Mouse (Mus musculus): ENCODE results near the gene Rad9b. TPM values are rescaled to one million over a fixed set of nuclear protein-coding genes. Genes with fewer than 3 reads are reported as not detected.

Rad9b gene
- total RNA-seq, 2 experiments from 2014 or later = 1.1 to 1.4 TPM

DNA sequence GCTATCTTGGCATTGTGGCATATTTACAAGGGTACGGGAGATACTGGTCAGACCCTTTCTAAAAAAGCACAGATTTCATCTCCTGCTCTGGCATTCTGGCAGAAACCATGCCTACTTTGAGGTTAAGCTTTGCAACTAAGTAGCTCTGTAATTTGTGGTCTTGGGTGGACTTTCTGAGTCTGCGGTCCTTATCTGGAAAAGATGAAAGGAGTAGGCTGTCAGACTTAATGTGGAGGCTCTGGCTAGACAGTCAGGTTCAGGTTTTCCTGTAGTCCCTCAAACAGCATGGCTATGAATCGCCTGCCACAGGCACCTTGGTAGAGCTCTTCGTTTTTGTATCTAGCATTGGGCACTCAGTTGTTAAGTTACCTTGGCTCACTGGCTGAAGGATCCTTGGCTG, 67.0 kb downstream of the Rad9b start:
- no peak for DNase-seq
- intact Hi-C loops (cut with DNase I) = loop anchor here (5.0 kb wide), 1 partner anchor 105 kb away; the partner anchor contains the start of gene Arpc3

DNA sequence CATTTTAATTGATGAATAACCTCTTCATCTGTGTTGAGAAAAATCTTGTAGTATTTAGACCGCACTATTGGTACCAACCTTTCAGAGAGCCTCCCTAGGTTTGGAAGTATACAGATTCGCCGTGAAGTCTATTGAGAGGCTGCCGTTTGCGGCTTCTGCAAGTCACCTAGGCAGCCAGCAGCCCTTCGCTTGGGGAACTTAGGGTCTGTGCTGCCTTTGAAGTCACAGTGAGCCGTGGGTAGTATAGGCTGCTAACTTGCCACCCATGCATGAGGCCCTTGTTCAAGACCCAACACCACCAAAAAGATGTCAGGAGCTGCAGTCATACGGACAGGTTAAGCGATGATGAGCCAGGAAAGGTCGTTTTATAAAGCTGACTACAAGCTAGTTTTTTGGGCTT, 67.8 kb downstream of the Rad9b start:
- DNase-seq = no peak
- intact Hi-C loops (cut with DNase I) = loop anchor here (5.0 kb wide), 1 partner anchor 106 kb away; the partner anchor contains the start of gene Arpc3

DNA sequence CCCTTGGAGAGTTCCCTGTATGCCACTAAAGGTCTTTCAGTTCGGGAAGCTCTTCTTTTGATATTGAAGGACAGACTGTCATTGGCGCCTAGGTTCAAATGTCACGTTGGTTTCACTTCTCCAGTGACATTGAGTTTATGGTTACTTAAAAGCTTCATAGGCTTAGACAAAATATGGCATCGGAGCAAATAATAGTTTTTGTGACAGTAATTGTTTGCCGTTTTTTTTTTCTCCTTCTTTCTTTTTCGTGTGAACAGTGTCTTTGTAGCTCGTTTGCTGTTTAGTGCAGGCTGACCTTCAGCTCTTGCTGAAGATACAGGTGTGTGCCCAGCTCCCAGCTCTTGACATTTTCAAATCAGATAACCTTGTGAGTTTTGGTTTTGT, 68.3 kb downstream of the Rad9b start:
- intact Hi-C loops (cut with DNase I) = loop anchor here (2.0 to 5.0 kb wide), 2 partner anchors 29 to 107 kb away; partner anchors contain the start of gene Arpc3
- no peak for DNase-seq

DNA sequence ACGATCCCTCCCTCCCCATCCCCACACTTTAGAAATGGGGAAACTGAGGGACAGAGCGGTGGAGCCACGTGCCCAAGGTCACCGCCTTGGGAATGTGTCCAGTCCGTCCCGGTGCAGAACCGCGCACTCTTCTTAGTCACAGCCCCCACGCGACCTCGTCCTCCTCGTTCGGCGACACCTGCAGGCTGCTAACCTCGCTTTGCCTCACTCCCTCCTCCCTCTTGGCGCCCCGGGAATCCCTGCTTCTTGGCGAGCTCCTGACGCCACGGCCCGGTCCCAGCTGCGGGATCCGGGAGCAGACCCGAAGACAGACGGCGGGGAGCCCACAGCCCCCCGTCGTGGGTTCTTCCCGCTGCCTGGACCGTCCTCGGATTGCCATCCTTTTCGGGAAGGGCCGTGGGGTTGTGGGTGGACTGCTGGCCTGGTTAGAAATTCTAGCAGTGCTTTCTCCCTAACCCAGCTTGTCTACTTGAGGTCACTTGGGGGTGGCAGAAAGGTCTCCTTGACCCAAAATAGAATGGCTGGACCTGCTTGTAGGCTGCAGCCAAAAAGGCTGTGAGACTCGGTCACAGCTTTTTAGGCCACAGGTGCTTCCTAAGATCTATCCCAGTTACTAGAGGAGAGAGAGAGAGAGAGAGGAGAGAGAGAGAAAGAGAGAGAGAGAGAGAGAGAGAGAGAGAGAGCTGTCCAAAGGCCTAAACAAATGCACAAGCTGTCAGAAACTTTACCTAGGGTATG, 68.8 kb downstream of the Rad9b start:
- peak; percentile 67 to 74 for DNase-seq
- intact Hi-C loops (cut with DNase I) = loop anchor here (2.0 to 5.0 kb wide), 2 partner anchors 30 to 107 kb away; partner anchors contain the start of gene Arpc3

DNA sequence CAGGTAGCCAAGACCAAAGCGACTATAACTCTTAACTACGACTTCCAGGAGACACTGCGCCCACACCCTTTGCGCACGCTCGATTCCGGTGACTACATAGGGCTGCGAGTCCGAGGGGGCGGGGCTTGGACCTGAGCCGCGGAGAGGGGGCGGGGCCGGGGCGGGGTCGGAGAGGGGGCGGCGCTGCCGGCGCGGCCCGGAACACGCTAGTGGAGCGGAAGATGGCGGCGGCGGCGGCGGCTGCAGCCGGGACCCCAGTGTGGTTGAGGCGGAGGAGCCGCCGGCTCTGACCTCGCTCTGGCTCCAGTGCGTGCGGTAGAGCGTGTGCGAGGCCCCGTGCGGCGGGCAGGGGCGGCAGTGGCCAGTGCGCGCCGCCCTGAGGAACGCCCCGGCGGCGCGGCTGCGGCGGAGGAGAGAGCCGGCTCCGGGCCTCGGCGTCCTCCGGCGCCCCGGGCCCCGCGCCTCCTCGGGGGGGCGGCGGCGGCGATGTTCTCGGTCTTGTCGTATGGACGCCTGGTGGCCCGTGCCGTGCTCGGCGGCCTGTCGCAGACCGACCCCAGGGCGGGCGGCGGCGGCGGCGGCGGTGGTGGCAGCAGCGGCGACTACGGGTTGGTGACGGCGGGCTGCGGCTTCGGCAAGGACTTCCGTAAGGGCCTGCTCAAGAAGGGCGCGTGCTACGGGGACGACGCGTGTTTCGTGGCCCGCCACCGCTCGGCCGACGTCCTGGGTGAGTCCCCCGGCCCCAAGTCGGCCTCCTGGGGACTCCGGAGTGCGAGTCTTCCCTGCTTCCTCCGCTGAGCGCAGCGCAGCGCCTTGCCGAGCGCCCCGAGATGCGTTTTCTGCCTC, 69.6 kb downstream of the Rad9b start, which contains the start of gene Pptc7:
Gene Pptc7 (plus strand): TSS at position 183 of the 846 bp plus-strand sequence.
- peak; percentile 91 to 93 for DNase-seq
- intact Hi-C loops (cut with DNase I) = loop anchor here (2.0 to 5.0 kb wide), 2 partner anchors 30 to 108 kb away; partner anchors contain the start of gene Arpc3

DNA sequence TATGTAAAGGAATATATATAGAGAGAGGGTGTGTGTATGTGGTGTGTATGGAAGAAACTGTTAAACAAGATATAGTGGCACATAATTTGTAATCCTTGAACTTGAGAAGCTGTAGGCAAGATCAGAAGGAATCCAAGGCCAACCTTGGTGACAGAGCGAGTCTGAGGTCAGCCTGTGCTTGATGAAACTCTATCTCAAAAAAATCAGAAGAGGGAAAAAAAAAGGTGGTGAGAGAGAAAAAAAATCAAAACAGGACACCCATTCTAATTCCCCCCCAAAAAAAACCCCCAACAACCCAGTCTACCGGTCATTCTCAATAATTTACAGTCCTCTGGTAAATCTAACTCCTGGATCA, 70.2 kb downstream of the Rad9b start:
- intact Hi-C loops (cut with DNase I) = loop anchor here (2.0 kb wide), 1 partner anchor 31 kb away; no protein-coding TSS in a partner anchor
- DNase-seq = no peak

DNA sequence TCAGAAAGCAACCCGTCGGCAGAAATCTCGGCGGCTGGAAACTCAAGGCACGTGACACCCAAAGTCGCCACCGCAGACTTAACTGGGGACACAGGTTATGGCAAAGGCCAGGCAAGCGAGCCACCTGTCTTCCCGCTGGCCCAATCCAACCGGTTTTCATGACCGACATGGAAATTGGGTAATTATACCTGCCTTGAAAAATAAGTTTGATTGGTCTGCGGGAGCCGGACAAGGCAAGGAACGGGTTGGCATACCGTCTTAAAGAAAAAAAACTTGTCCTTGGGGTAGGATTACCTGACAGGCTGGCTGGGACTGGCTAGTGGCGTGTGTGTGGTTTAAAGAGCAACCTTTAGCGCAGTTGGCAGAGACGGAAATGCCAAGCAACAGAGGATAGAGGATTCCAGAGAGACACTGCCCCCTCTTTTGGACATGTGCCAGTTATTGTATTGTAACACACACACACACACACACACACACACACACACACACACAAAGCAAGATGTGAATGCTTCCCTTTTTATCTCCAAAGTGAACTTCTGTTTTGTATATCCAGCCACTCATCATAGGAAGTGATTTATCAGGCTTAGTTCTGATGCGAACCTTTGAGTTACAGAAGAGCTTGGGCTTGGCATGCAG, 73.1 kb downstream of the Rad9b start:
- DNase-seq = peak in 1 of 2 experiments; percentile 61
- intact Hi-C loops (cut with DNase I) = no loop called here

DNA sequence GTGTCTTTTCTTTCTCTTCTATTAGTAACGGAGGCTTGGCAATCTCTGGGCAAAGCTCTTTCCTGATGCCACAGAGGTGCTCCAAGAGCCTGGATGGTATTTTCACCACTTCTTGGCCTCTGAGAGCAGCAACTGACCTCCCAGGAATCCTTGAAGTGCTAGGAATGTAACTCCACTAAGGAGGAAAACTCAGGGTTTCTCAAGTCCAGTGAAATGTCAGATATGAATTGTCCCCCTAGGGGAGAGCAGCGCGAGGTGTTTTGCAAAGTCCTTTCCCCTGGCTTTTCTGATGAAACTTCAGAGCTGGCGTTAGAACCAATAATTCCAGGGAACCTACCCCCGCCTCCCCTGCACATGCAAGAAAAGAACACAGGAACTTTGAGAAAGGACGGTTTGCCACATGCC, 73.6 kb downstream of the Rad9b start:
- peak in 1 of 2 experiments; percentile 32 for DNase-seq
- intact Hi-C loops (cut with DNase I) = no loop called here

DNA sequence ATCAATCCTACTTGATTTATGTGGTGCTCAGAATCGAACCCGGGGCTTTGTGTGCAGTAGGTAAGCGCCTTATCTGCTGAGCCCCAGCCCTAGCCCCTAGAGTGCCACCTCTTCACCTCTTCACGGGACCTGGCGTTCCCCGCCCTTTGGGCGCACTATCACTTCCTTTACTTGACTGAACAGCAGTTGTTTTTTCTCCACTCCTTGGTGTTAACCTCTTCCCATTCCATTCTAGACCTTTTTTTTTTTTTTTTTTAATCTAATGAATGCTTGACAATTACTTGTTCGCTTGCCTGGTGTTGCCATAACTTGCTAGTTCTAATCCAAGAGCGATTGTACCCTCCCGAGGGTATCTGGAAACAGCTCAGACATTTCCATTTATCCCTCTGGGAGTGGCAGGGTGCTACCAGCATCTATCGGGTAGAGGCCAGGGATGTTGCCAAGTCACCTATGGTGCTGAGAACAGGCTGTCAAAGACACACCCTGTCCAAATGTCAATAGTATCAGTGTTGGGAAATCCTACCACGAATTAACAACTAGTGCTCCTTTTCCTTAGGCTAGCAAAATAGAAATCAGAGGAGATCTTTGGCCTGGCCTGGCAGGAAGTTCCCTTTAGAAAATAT, 74.1 kb downstream of the Rad9b start:
- intact Hi-C loops (cut with DNase I) = no loop called here
- no peak for DNase-seq

DNA sequence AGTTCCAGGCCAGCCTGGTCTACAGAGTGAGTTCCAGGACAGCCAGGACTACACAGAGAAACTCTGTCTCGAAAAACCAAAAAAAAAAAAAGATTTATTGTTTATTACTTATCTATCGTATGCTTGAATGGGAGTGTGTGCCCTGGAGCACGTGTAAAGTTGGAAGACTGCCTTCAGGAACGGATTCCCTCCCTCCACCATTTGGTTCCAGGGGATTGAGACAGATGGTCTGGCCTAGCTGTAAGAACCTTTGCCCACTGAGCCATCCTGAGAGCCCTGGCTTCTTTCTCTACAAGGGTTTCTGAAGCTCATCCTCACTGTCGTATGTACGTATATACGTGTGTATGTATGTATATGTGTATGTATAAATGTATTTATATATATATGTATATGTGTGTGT, 75.1 kb downstream of the Rad9b start:
- DNase-seq = no peak
- intact Hi-C loops (cut with DNase I) = no loop called here

DNA sequence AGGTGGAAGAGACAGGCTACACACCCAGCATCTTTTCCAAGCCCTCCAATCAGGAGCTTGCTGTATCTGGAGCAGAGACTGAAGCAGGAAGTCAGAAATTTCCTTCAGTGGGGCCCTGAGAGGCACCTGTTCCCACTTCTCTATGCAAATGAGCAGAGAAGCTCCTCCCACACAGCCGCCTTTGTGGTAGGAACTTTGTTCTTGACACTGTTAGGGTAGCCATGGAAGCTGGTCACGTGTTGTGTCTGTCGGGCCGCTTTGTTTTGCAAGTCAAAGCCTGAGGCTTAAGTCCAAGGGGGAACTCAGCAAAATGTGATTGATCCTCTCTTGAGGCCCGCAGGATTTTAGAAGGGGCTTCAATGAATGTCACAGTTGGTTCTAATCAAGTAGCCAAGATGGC, 79.2 kb downstream of the Rad9b start:
- peak in 1 of 2 experiments; percentile 24 for DNase-seq
- intact Hi-C loops (cut with DNase I) = no loop called here

Other genes starting within 250 kb of the Rad9b start
- under 1 TPM in 1 of 2 experiments, not detected in 1; 0.22 TPM for gene Ccdc63, start 213.4 kb downstream of the Rad9b start, total RNA-seq (2021)
- gene Ppp1cc, start 196.0 kb downstream of the Rad9b start, total RNA-seq (2021) = 100 to 1,000 TPM; 171 to 173 TPM
- gene Hvcn1, start 147.4 kb downstream of the Rad9b start, total RNA-seq (2021) = 1 to 10 TPM; 2.2 to 2.3 TPM
- gene Tctn1, start 89.8 kb downstream of the Rad9b start, total RNA-seq (2021) = 1 to 10 TPM; 5.4 to 5.5 TPM
- 10 to 100 TPM; 63.4 to 83.1 TPM for gene Pptc7, start 69.9 kb downstream of the Rad9b start, total RNA-seq (2021)
- gene Vps29, start 136 bp upstream of the Rad9b start, total RNA-seq (2021) = 100 to 1,000 TPM; 109 to 122 TPM
- gene Gpn3, start 17.6 kb upstream of the Rad9b start, total RNA-seq (2021) = 10 to 100 TPM; 24.3 to 25.5 TPM
- gene Fam216a, start 18.1 kb upstream of the Rad9b start, total RNA-seq (2021) = 10 to 100 TPM; 17.1 to 22.7 TPM
- 100 to 1,000 TPM; 140 to 150 TPM for gene Arpc3, start 37.6 kb upstream of the Rad9b start, total RNA-seq (2021)
- 10 to 100 TPM; 44.4 to 44.5 TPM for gene Anapc7, start 67.5 kb upstream of the Rad9b start, total RNA-seq (2021)
- 1,000 to 10,000 TPM; 7,820 to 7,948 TPM for gene Atp2a2, start 148.0 kb upstream of the Rad9b start, total RNA-seq (2021)

Data from heart, postnatal 10 days (tissue).